Mouse (Mus musculus) liver, postnatal 0 days (tissue): Measurements from ENCODE around the gene Gm525. TPM values are rescaled to one million over a fixed set of nuclear protein-coding genes. Genes with fewer than 3 reads are reported as not detected.

Source experiments
- ATAC-seq: fragments of 200-750 bp; cut with Nextera tagmentation; 2 replicates; pipeline ENCODE4 v1.8.0; 2017; ENCODE audit warnings: mild to moderate bottlenecking, moderate library complexity
- DNase-seq: peaks from one replicate; pipeline ENCODE4 v3.0.0-alpha.2; 2016
- H3K27ac ChIP-seq: fragments of 300-500 bp; sonication (generic); 2 replicates; pipeline ENCODE4 v1.5.1; 2014; ENCODE audit warnings: antibody characterized with exemption, moderate library complexity, mild to moderate bottlenecking, low read depth
- H3K27me3 ChIP-seq: fragments of 300-500 bp; sonication (generic); 2 replicates; pipeline ENCODE4 v1.6.1; 2014; ENCODE audit warnings: low read length, control low read depth, mixed read lengths; ENCODE audit not compliant: insufficient read depth
- H3K36me3 ChIP-seq: fragments of 300-500 bp; sonication (generic); replicated peaks from 2 replicates; pipeline ENCODE4 v1.6.1; 2014; ENCODE audit warnings: mild to moderate bottlenecking, control low read depth, low read length, moderate library complexity, mixed read lengths; ENCODE audit not compliant: insufficient read depth
- H3K4me1 ChIP-seq: fragments of 300-500 bp; sonication (generic); 2 replicates; pipeline ENCODE4 v1.6.1; 2014; ENCODE audit warnings: antibody characterized with exemption, mild to moderate bottlenecking, control low read depth; ENCODE audit not compliant: insufficient read depth
- H3K4me2 ChIP-seq: fragments of 300-500 bp; sonication (generic); 2 replicates; pipeline ENCODE4 v1.6.1; 2014; ENCODE audit warnings: low read depth, mild to moderate bottlenecking, low read length, moderate library complexity, mixed read lengths
- H3K4me3 ChIP-seq: fragments of 300-500 bp; sonication (generic); 2 replicates; pipeline ENCODE4 v1.5.1; 2014; ENCODE audit warnings: low read depth, low read length
- H3K9ac ChIP-seq: fragments of 300-500 bp; sonication (generic); replicated peaks from 2 replicates; pipeline ENCODE4 v1.6.1; 2014; ENCODE audit warnings: mild to moderate bottlenecking, moderate library complexity
- H3K9me3 ChIP-seq: fragments of 300-500 bp; sonication (generic); 2 replicates; pipeline ENCODE4 v1.6.1; 2016; ENCODE audit warnings: mild to moderate bottlenecking, control low read depth, low read length, mixed read lengths
- CTCF ChIP-seq: sonication (generic); IDR thresholded peaks from 2 replicates; pipeline ENCODE4 v1.5.1; 2016; ENCODE audit warnings: antibody characterized with exemption, low read depth
- EP300 ChIP-seq: IDR thresholded peaks from 2 replicates; pipeline ENCODE4 v1.6.1; 2016; ENCODE audit warnings: antibody characterized with exemption, low read depth, mild to moderate bottlenecking
- WGBS: fragments of 180-500 bp; shearing (Covaris S2); extraction: QIAGEN DNeasy Blood & Tissue Kit; methylation state at CpG from one replicate; pipeline ENCODE4 v1.1.7; 2014; ENCODE audit not compliant: insufficient replicate concordance; 5-methylcytosine and 5-hydroxymethylcytosine counted together
- polyA plus RNA-seq: library from polyadenylated mRNA; unstranded; fragments of >200 nt; fragmentation: Nextera tagmentation; extraction: Ambion mirVana; gene quantifications from 2 replicates; pipeline ENCODE4 v1.2.1, GENCODE M21; 2015

Gm525 gene
- polyA plus RNA-seq, result 0.31 and 0.39 TPM in 2 replicates

DNA sequence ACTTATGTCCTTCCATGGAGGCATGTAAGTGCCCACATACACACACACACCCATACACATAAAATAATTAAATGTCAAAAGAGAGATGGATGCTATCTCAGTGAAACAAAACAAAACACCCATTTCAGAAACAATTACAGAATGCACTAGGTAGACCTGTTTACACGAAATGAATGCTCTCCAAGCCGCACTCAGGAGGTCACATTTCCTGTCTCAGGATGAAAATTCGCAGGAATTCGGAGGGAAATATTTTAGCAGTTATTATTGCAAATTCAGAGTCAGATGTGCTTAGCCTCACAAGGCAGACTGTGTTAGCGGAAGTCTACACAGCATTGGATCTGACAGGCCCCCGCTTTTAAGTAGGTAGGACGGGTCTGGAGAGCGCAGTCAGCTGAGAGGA, at the start of gene Gm525:
Gene Gm525 (plus strand): TSS at position 301 of the 400 bp plus-strand sequence.
- 78% methylated on average over 8 of the region's 8 CpGs for WGBS
- Histone ChIP-seq H3K27me3 (no peaks in the 10 kb centered on the region), H3K27ac (no peak within 1 kb of the TSS), H3K4me2 (no peak within 1 kb of the TSS), H3K36me3 (no peaks in the 10 kb centered on the region), H3K4me3 (no peak within 1 kb of the TSS), H3K9ac (no peak within 1 kb of the TSS), H3K9me3 (no peaks in the 10 kb centered on the region), H3K4me1 (0 out of 2 replicates have a peak, but pooled peaks cover 8% of the 10 kb centered on the region)
- TF ChIP-seq CTCF, result no peak
- no peak for TF ChIP-seq EP300
- no peak for DNase-seq
- no peak for ATAC-seq

DNA sequence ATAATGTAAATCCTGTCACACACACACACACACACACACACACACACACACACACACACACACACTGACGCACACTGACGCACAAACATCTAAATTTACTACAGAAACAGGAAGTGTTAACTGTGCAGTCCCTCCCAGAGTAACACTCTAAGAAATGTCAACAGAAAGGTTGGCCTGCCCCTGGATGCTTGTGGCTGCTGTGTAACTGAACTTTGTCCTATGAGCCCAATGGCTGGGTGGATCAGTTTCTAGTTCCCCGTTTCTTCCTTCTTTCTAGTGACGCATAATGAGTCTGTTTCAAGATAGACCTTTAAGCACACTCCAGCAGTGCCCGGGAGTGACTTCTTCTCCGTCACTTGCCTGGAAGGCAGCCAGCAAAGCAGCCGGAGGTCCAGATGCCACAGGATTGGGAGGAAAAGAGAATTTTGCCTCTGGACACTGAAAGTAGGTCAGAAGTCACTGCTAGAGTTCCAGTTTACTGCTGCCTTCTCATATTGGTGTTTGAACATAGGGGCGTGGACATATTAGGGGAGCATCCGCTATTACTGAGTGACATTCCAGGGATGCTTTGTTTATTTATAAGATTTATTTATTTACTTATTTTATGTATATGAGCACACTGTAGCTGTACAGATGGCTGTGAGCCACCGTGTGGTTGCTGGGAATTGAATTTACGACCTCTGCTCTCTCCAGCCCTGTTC, 49.3 kb upstream of the Gm525 start:
- no peaks in the 10 kb centered on the region for H3K27me3 ChIP-seq
- H3K4me3 ChIP-seq, result no peak overlapping the region
- H3K9me3 ChIP-seq, result no peaks in the 10 kb centered on the region
- TF ChIP-seq EP300, result peak; percentile 88
- TF ChIP-seq CTCF, result no peak
- H3K36me3 ChIP-seq, result peaks cover 17% of the 10 kb centered on the region
- DNase-seq (peak; percentile 81), ATAC-seq (peak; percentile 84)
- peak overlapping the region; percentile 42 for H3K9ac ChIP-seq
- H3K4me1 ChIP-seq, result peaks cover 52% of the 10 kb centered on the region
- peak overlapping the region; percentile 97 for H3K27ac ChIP-seq
- 30% methylated on average over 11 of the region's 11 CpGs for whole genome bisulfite sequencing
- H3K4me2 ChIP-seq, result peak overlapping the region; percentile 40

DNA sequence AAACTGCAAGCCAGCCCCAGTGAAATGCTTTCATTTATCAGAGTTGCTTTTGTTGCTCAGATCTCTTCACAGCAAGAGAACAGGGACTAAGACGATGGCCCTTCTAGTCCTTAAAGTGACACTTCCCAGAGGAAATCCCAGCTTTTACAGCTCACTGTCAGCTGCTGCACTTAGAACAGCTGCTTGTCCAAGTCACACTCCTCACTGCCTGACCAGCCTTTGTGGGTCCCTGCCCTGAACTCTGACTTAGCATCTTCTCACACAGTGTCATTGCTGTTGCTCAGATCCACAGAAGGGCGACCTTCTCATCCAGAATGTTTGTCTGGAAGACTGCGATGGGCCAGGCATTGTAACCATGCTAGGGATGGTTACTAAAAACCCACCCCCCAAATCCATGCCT, 48.0 kb upstream of the Gm525 start:
- Histone ChIP-seq H3K4me2 (no peak overlapping the region), H3K4me1 (peaks cover 49% of the 10 kb centered on the region), H3K9me3 (no peaks in the 10 kb centered on the region), H3K27ac (peak overlapping the region; percentile 97; the same call in 1 of the 2 replicates), H3K36me3 (peaks cover 8% of the 10 kb centered on the region), H3K27me3 (no peaks in the 10 kb centered on the region), H3K9ac (no peak overlapping the region), H3K4me3 (no peak overlapping the region)
- no peak for TF ChIP-seq EP300
- TF ChIP-seq CTCF, result no peak
- ATAC-seq (no peak), DNase-seq (no peak)
- 80% methylated on average over 3 of the region's 3 CpGs for WGBS

DNA sequence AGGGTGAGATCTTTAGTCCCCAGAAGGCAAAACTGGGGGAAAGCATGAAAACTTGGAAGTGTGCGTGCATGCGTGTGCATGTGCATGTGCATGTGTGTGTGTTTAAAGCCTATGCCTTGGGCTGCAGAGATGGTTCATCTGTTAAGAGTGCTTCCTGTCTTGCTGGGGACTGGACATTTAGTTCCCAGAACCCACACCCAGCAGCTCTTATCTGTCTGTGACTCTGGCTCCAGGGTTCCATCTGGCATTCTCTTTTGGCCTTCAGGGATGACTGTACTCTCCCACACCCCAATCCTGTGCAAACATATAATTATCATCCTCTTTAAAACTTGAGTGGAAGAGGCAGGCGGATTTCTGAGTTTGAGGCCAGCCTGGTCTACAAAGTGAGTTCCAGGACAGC, 47.5 kb upstream of the Gm525 start:
- no peaks in the 10 kb centered on the region for H3K9me3 ChIP-seq
- peaks cover 3% of the 10 kb centered on the region for H3K36me3 ChIP-seq
- no peak overlapping the region for H3K4me2 ChIP-seq
- H3K27me3 ChIP-seq, result no peaks in the 10 kb centered on the region
- DNase-seq (no peak), ATAC-seq (no peak)
- no peak overlapping the region for H3K4me3 ChIP-seq
- no peak overlapping the region for H3K9ac ChIP-seq
- 80% methylated on average over 3 of the region's 3 CpGs for WGBS
- H3K4me1 ChIP-seq, result peaks cover 49% of the 10 kb centered on the region
- H3K27ac ChIP-seq, result peak overlapping the region; percentile 97; the same call in 1 of the 2 replicates
- TF ChIP-seq CTCF (no peak), EP300 (peak; percentile 64)

DNA sequence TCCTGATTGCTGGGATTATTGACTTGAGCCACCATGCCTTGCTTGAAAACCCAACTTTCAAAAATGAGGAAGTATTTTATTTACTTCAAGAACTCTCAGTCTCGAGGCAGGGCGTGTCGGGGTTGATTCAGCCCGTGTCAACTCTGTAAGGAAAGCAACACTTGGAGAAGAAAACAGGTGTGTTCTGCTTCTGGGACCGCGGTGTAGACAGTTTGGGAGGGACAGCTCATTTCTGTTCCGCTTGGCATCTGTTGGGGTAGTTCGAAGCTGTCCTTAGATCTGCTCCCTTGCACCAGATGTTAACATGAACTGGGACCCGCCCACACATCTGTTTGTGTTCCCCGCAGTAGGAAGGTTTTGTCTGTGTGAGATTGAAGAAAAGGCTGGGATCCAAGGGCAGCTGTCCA, 45.7 kb upstream of the Gm525 start:
- Histone ChIP-seq H3K36me3 (no peaks in the 10 kb centered on the region; the same call in 1 of the 2 replicates), H3K9ac (no peak overlapping the region), H3K27ac (peak overlapping the region; percentile 85), H3K9me3 (no peaks in the 10 kb centered on the region), H3K27me3 (no peaks in the 10 kb centered on the region), H3K4me1 (peaks cover 38% of the 10 kb centered on the region), H3K4me3 (no peak overlapping the region), H3K4me2 (peak overlapping the region; percentile 47)
- peak; percentile 11 for ATAC-seq
- TF ChIP-seq EP300 (peak; percentile 68; the same call in 1 of the 2 replicates), CTCF (no peak)
- 33% methylated on average over 10 of the region's 10 CpGs for WGBS
- DNase-seq, result peak; percentile 51

DNA sequence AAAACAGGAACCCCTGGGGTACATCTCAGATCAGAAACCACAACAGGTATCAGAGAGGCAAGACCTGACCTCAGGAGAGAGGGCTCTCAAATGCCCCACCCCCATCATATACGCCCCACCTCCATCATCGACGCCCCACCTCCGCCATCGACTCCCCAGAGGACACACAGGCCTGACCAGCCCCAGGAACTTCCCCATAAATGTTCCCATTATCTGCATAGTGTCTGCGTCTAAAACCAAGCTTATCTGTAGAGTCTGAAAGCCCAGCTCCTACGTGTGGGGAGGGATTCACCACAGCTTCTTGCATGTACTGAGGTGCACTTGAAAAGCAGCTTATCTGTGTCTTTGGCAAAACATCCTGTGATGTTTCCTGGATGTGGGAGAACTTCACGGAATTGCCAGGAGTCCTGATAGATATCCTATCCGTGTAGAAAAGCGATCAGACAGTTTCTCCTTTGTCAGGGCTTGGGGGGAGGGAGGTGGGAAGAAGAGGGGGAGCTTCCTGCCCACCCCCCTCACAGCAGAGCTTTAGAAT, 44.7 kb upstream of the Gm525 start:
- ATAC-seq, result peak; percentile 64
- peak; percentile 93 for TF ChIP-seq EP300
- no peak for TF ChIP-seq CTCF
- Histone ChIP-seq H3K27me3 (no peaks in the 10 kb centered on the region), H3K4me2 (peak overlapping the region; percentile 47), H3K4me1 (peaks cover 31% of the 10 kb centered on the region), H3K4me3 (no peak overlapping the region), H3K36me3 (no peaks in the 10 kb centered on the region), H3K9me3 (no peaks in the 10 kb centered on the region), H3K27ac (peak overlapping the region; percentile 85), H3K9ac (no peak overlapping the region)
- peak; percentile 77 for DNase-seq
- 12% methylated on average over 10 of the region's 10 CpGs for WGBS
